In genomic region chr11:62457241-62457890, GRCm38 (mm10) we compare ENCODE assay signal across 8 mouse cellular contexts. TPM values are rescaled to one million over a fixed set of nuclear protein-coding genes. Genes with fewer than 3 reads are reported as not detected.
DNase-seq lines count a peak whose midpoint lies in the region; ATAC-seq and TF ChIP-seq lines count a peak whose summit lies in the region.

No protein-coding gene starts in this region.

- TF ChIP-seq POLR2A in ES-Bruce4 (IDR thresholded peaks at IDR 0.05; ENCODE audit: insufficient read depth, low read length) = peak; percentile 47

- no peak for TF ChIP-seq CTCF in ES-Bruce4 (IDR thresholded peaks at IDR 0.05; ENCODE audit: low read depth, low read length)
- no peak; the same call in 1 of the 2 replicates for TF ChIP-seq CTCF in stomach, postnatal 0 days (IDR thresholded peaks at IDR 0.05; ENCODE audit: low read depth)

- ATAC-seq in cerebellum, adult (ENCODE audit: insufficient number of reproducible peaks, low FRiP score, low TSS enrichment) = peak; percentile 92
- peak; percentile 95 for ATAC-seq in forebrain, embryonic 13.5 days
- ATAC-seq in liver, embryonic 16.5 days (ENCODE audit: low read depth) = peak; percentile 94
- peak; percentile 91 for ATAC-seq in neural tube, embryonic 12.5 days (ENCODE audit: low FRiP score, low read depth)
- peak; percentile 96 for ATAC-seq in stomach, postnatal 0 days (ENCODE audit: low FRiP score, low TSS enrichment)

- peaks cover 6% of the 10 kb centered on the region; the same call in 1 of the 2 replicates for H3K36me3 ChIP-seq in ES-Bruce4 (ENCODE audit: control insufficient read depth, insufficient read depth, low read length, poor library complexity, severe bottlenecking)
- no peaks in the 10 kb centered on the region for H3K36me3 ChIP-seq in forebrain, embryonic 13.5 days (ENCODE audit: poor library complexity, severe bottlenecking)
- no peaks in the 10 kb centered on the region for H3K36me3 ChIP-seq in liver, embryonic 16.5 days (ENCODE audit: control insufficient read depth, insufficient read depth)
- no peaks in the 10 kb centered on the region for H3K36me3 ChIP-seq in neural tube, embryonic 12.5 days
- H3K36me3 ChIP-seq in stomach, postnatal 0 days (ENCODE audit: control insufficient read depth, insufficient read depth, low read length) = no peaks in the 10 kb centered on the region

- intact Hi-C loops in heart, postnatal 10 days (cut with DNase I) = loop anchor here (1.0 to 5.0 kb wide), 3 partner anchors 80 to 145 kb away; partner anchors contain the start of genes Cenpv and Ubb

- H3K4me3 ChIP-seq in ES-Bruce4 (ENCODE audit: low read depth, low read length) = peak overlapping the region; percentile 98
- H3K4me3 ChIP-seq in forebrain, embryonic 13.5 days = peak overlapping the region; percentile 93
- H3K4me3 ChIP-seq in liver, embryonic 16.5 days (ENCODE audit: low read depth, low read length) = peak overlapping the region; percentile 93
- peak overlapping the region; percentile 96 for H3K4me3 ChIP-seq in neural tube, embryonic 12.5 days
- peak overlapping the region; percentile 94 for H3K4me3 ChIP-seq in stomach, postnatal 0 days (ENCODE audit: low read depth, low read length)

- H3K27ac ChIP-seq in ES-Bruce4 (ENCODE audit: insufficient read depth, low read length) = peak overlapping the region; percentile 92
- H3K27ac ChIP-seq in forebrain, embryonic 13.5 days = peak overlapping the region; percentile 98
- H3K27ac ChIP-seq in liver, embryonic 16.5 days (ENCODE audit: low read length) = peak overlapping the region; percentile 96
- peak overlapping the region; percentile 97 for H3K27ac ChIP-seq in neural tube, embryonic 12.5 days
- peak overlapping the region; percentile 99 for H3K27ac ChIP-seq in stomach, postnatal 0 days (replicated peaks)

- no peaks in the 10 kb centered on the region for H3K9me3 ChIP-seq in ES-Bruce4 (replicated peaks; ENCODE audit: control insufficient read depth, insufficient read depth, low read length, poor library complexity, severe bottlenecking)
- H3K9me3 ChIP-seq in forebrain, embryonic 13.5 days (replicated peaks) = no peaks in the 10 kb centered on the region
- H3K9me3 ChIP-seq in liver, embryonic 16.5 days (replicated peaks; ENCODE audit: control insufficient read depth, low read length) = no peaks in the 10 kb centered on the region
- no peaks in the 10 kb centered on the region for H3K9me3 ChIP-seq in neural tube, embryonic 12.5 days
- H3K9me3 ChIP-seq in stomach, postnatal 0 days (ENCODE audit: control insufficient read depth, low read length) = no peaks in the 10 kb centered on the region

- H3K4me2 ChIP-seq in forebrain, embryonic 13.5 days = peak overlapping the region; percentile 90
- H3K4me2 ChIP-seq in liver, embryonic 16.5 days (ENCODE audit: low read depth, low read length) = peak overlapping the region; percentile 71
- H3K4me2 ChIP-seq in neural tube, embryonic 12.5 days (replicated peaks) = peak overlapping the region; percentile 78
- peak overlapping the region; percentile 92 for H3K4me2 ChIP-seq in stomach, postnatal 0 days (replicated peaks; ENCODE audit: low read depth)

- H3K4me1 ChIP-seq in ES-Bruce4 (ENCODE audit: control insufficient read depth, insufficient read depth, low read length) = no peaks in the 10 kb centered on the region
- peaks cover 23% of the 10 kb centered on the region for H3K4me1 ChIP-seq in forebrain, embryonic 13.5 days
- H3K4me1 ChIP-seq in liver, embryonic 16.5 days (ENCODE audit: control insufficient read depth, low read depth, low read length) = peaks cover 9% of the 10 kb centered on the region
- peaks cover 4% of the 10 kb centered on the region for H3K4me1 ChIP-seq in neural tube, embryonic 12.5 days
- H3K4me1 ChIP-seq in stomach, postnatal 0 days (replicated peaks; ENCODE audit: control insufficient read depth, insufficient read depth) = no peaks in the 10 kb centered on the region

- H3K27me3 ChIP-seq in ES-Bruce4 (ENCODE audit: control insufficient read depth, insufficient read depth, low read length, poor library complexity, severe bottlenecking) = no peaks in the 10 kb centered on the region
- H3K27me3 ChIP-seq in forebrain, embryonic 13.5 days = no peaks in the 10 kb centered on the region
- H3K27me3 ChIP-seq in liver, embryonic 16.5 days (ENCODE audit: control insufficient read depth, insufficient read depth, low read depth, low read length) = no peaks in the 10 kb centered on the region
- no peaks in the 10 kb centered on the region for H3K27me3 ChIP-seq in neural tube, embryonic 12.5 days (replicated peaks)
- H3K27me3 ChIP-seq in stomach, postnatal 0 days (ENCODE audit: control insufficient read depth, insufficient read depth, low read length) = no peaks in the 10 kb centered on the region

- 0 out of 2 replicates have a peak, but pooled peaks have one; percentile 24 for TF ChIP-seq EP300 in ES-Bruce4 (IDR thresholded peaks at IDR 0.05; ENCODE audit: insufficient read depth, low read depth, low read length)
- TF ChIP-seq EP300 in stomach, postnatal 0 days (optimal IDR thresholded peaks at IDR 0.05) = no peak

- WGBS in forebrain, embryonic 13.5 days = under 1% methylated on average over 66 of the region's 73 CpGs
- whole genome bisulfite sequencing in large intestine, adult 2 months = under 1% methylated on average over 65 of the region's 73 CpGs
- under 1% methylated on average over 67 of the region's 73 CpGs for WGBS in liver, embryonic 16.5 days (ENCODE audit: insufficient replicate concordance)
- WGBS in neural tube, embryonic 12.5 days = under 1% methylated on average over 72 of the region's 73 CpGs
- WGBS in stomach, postnatal 0 days = under 1% methylated on average over 67 of the region's 73 CpGs

- H3K9ac ChIP-seq in ES-Bruce4 (ENCODE audit: low read depth, poor library complexity, severe bottlenecking) = peak overlapping the region; percentile 99
- H3K9ac ChIP-seq in forebrain, embryonic 13.5 days = peak overlapping the region; percentile 98
- H3K9ac ChIP-seq in liver, embryonic 16.5 days (ENCODE audit: low read depth, low read length) = peak overlapping the region; percentile 98
- H3K9ac ChIP-seq in neural tube, embryonic 12.5 days = peak overlapping the region; percentile 99
- peak overlapping the region; percentile 98 for H3K9ac ChIP-seq in stomach, postnatal 0 days (ENCODE audit: low read length)

- DNase-seq in heart, postnatal 10 days = peak; percentile 91 to 93
- DNase-seq in large intestine, adult 2 months (ENCODE audit: low read depth, low spot score) = peak; percentile 64
- DNase-seq in stomach, postnatal 0 days (ENCODE audit: low spot score) = peak; percentile 93

RNA-seq across cellular contexts. Expression of gene Pigl, which starts 0.9 kb away (rescaled TPM):
- polyA plus RNA-seq in ES-Bruce4 (2011; ENCODE audit: insufficient read depth, insufficient read length, low read depth, missing spikeins) = 12.7 and 14.1 TPM in 2 replicates
- 6.2 and 7.6 TPM in 2 replicates for polyA plus RNA-seq in forebrain, embryonic 13.5 days (2015; fragmentation: Nextera tagmentation; extraction: Ambion mirVana)
- 1 to 10 TPM; 2.7 to 3.6 TPM for total RNA-seq in heart, postnatal 10 days (2021)
- 7.3 and 13.1 TPM in 2 replicates for polyA plus RNA-seq in large intestine, adult 2 months (2012; rRNA removed)
- 3.0 and 3.5 TPM in 2 replicates for polyA plus RNA-seq in liver, embryonic 16.5 days (2015; fragmentation: Nextera tagmentation; extraction: Ambion mirVana)
- 10.7 and 10.8 TPM in 2 replicates for polyA plus RNA-seq in neural tube, embryonic 12.5 days (2016; fragmentation: Nextera tagmentation; extraction: Ambion mirVana)
- 5.6 and 5.8 TPM in 2 replicates for polyA plus RNA-seq in stomach, postnatal 0 days (2015; fragmentation: Nextera tagmentation; extraction: Ambion mirVana)

RNA-seq across cellular contexts. Expression of gene Ncor1, which starts 1.0 kb away (rescaled TPM):
- polyA plus RNA-seq in ES-Bruce4 (2011; ENCODE audit: insufficient read depth, insufficient read length, low read depth, missing spikeins) = 281 and 327 TPM in 2 replicates
- 120 and 170 TPM in 2 replicates for polyA plus RNA-seq in forebrain, embryonic 13.5 days (2015; fragmentation: Nextera tagmentation; extraction: Ambion mirVana)
- total RNA-seq in heart, postnatal 10 days (2021) = 100 to 1,000 TPM; 137 to 148 TPM
- 75.6 and 164 TPM in 2 replicates for polyA plus RNA-seq in large intestine, adult 2 months (2012; rRNA removed)
- polyA plus RNA-seq in liver, embryonic 16.5 days (2015; fragmentation: Nextera tagmentation; extraction: Ambion mirVana) = 18.4 and 22.7 TPM in 2 replicates
- 194 and 201 TPM in 2 replicates for polyA plus RNA-seq in neural tube, embryonic 12.5 days (2016; fragmentation: Nextera tagmentation; extraction: Ambion mirVana)
- 82.2 and 84.6 TPM in 2 replicates for polyA plus RNA-seq in stomach, postnatal 0 days (2015; fragmentation: Nextera tagmentation; extraction: Ambion mirVana)

Comparison
In these comparisons a context has a peak if more than half of its experiments do, and no peak if none do; other contexts are left out.
1. Peak in every context shown above with its lines: DNase-seq, ATAC-seq, H3K4me3 ChIP-seq and H3K27ac ChIP-seq.